ENCODE assay signal across 34 mouse cellular contexts in the genomic region with DNA sequence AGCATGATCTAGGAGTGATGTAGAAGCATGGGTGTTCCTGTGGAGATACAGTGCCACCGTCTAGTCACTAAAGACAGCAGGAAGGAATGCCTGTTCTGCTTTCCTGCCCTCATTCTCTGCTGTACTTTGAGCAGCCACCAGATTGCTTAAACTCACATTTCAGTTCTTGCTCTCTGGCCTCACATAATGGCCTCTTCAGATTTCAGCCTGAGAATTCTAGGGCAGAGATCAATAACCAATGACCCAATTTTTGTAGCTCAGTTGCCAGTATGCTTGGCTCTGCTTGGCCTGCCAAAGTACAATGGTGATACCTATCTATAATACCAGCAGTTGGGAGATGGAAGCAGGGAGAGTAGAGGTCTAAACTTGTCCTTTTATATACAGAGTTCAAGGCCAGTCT. TPM values are rescaled to one million over a fixed set of nuclear protein-coding genes. Genes with fewer than 3 reads are reported as not detected.
"Had no signal": no experiment of that assay in that cellular context is flagged by ENCODE, and none has a peak within 500 bp of the region (broad histone marks: within the 10 kb centered on the region; RNA-seq: fewer than 3 reads in every experiment).

No protein-coding gene starts in this region.

- ATAC-seq: forebrain, embryonic 13.5 days; forebrain, embryonic 14.5 days; forebrain, embryonic 15.5 days; forebrain, embryonic 16.5 days; forebrain, postnatal 0 days had no signal

- H3K9ac ChIP-seq: embryonic facial prominence, embryonic 12.5 days; embryonic facial prominence, embryonic 13.5 days; embryonic facial prominence, embryonic 15.5 days; forebrain, embryonic 12.5 days; forebrain, embryonic 13.5 days; forebrain, embryonic 15.5 days; forebrain, postnatal 0 days had no signal

- DNase-seq: cerebellum, adult 8-10 months; cerebellum, adult 9-10 months; cerebellum, adult 9-11 months; cerebellum, postnatal 10 days; cerebellum, postnatal 14 days; cerebellum, postnatal 25 days; cerebellum, postnatal 36 days; embryo, embryonic 11 days; forebrain, postnatal 0 days; gastrocnemius, adult 2 months; gastrocnemius, postnatal 10 days; gastrocnemius, postnatal 14 days; gastrocnemius, postnatal 25 days; gastrocnemius, postnatal 36 days; heart, adult 11 months; heart, adult 18-20 months; heart, adult 2 months had no signal

- H3K27me3 ChIP-seq: embryonic facial prominence, embryonic 12.5 days; embryonic facial prominence, embryonic 13.5 days; embryonic facial prominence, embryonic 15.5 days; forebrain, embryonic 12.5 days; forebrain, embryonic 13.5 days; forebrain, embryonic 15.5 days had no signal

- H3K4me2 ChIP-seq: embryonic facial prominence, embryonic 12.5 days; embryonic facial prominence, embryonic 13.5 days; embryonic facial prominence, embryonic 15.5 days; forebrain, embryonic 12.5 days; forebrain, embryonic 13.5 days; forebrain, embryonic 15.5 days had no signal

- H3K4me3 ChIP-seq: embryonic facial prominence, embryonic 10.5 days; embryonic facial prominence, embryonic 12.5 days; embryonic facial prominence, embryonic 13.5 days; embryonic facial prominence, embryonic 15.5 days; erythroblast, embryonic 14.5 days; forebrain, embryonic 10.5 days; forebrain, embryonic 12.5 days; forebrain, embryonic 13.5 days; forebrain, embryonic 15.5 days; gastrocnemius, adult 2 months; heart, adult 2 months had no signal

- H3K27ac ChIP-seq: embryonic facial prominence, embryonic 10.5 days; embryonic facial prominence, embryonic 12.5 days; embryonic facial prominence, embryonic 13.5 days; embryonic facial prominence, embryonic 15.5 days; forebrain, embryonic 10.5 days; forebrain, embryonic 12.5 days; forebrain, embryonic 13.5 days; forebrain, embryonic 15.5 days; gastrocnemius, adult 2 months; heart, adult 2 months had no signal

- H3K36me3 ChIP-seq: embryonic facial prominence, embryonic 10.5 days; embryonic facial prominence, embryonic 12.5 days; embryonic facial prominence, embryonic 15.5 days; forebrain, embryonic 10.5 days; forebrain, embryonic 12.5 days; forebrain, embryonic 15.5 days had no signal

RNA-seq across cellular contexts. Expression of gene Arid3c, which starts 14.1 kb away (rescaled TPM):
- total RNA-seq: common myeloid progenitor, adult 5-6 weeks; forebrain, postnatal 0 days; gastrocnemius, adult 18-20 months; gastrocnemius, adult 2 months; gastrocnemius, adult 8-10 months; gastrocnemius, postnatal 10 days; gastrocnemius, postnatal 14 days; gastrocnemius, postnatal 25 days; gastrocnemius, postnatal 36 days; gastrocnemius, postnatal 4 days; granulocyte monocyte progenitor cell, adult 5-6 weeks; heart, adult 18-20 months; heart, adult 2 months had no signal
- polyA plus RNA-seq: embryonic facial prominence, embryonic 12.5 days; erythroblast, embryonic 14.5 days; forebrain, embryonic 16.5 days; gonadal fat pad, adult 2 months; heart, adult 2 months had no signal
